Mouse (Mus musculus) Muller cell, postnatal 12 days (primary cell): Measurements from ENCODE around the gene Lrfn3.
A peak's percentile ranks its signal among the peaks of the same experiment; 100 is the strongest.

Experiments
- DNase-seq: peaks from one replicate; pipeline ENCODE4 v3.0.0-alpha.2; 2015; ENCODE audit errors: inconsistent ontology term

Lrfn3 gene

DNA sequence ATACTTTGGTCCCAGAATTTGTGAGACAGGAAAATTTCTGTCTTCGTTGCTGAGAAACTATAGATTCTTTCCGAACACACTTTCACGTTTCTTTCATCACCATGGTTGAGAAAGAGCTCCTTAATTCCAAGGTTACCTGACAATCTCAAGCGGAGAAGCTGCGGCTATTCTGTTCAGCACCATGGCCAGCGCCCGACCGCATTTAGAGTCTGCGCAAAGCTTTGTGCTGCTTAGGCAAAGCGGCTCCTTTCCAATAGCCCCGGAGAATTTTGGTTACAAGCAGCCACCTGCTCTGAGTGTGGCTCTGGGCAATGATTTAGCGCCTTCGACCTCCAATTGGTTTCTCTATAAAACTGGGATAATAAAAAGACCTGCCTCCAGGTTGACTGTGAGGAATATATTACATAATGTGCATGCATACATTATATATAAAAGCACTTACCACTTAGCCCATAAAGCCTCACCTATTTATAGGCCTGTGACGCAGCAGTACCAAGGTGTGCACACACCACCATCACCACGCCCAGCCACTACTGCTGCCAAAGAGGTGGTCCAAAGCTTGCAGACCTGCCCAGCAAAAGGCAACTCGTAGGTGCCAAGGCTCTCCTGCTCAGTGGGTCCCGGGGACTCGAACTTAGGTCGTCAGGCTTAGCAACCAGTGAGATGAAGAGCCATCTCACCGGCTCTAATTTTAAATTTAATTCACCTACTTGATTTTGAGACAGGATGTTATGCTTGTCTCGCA lies 15.8 kb downstream of the Lrfn3 start:
- peak; percentile 52 for DNase-seq

DNA sequence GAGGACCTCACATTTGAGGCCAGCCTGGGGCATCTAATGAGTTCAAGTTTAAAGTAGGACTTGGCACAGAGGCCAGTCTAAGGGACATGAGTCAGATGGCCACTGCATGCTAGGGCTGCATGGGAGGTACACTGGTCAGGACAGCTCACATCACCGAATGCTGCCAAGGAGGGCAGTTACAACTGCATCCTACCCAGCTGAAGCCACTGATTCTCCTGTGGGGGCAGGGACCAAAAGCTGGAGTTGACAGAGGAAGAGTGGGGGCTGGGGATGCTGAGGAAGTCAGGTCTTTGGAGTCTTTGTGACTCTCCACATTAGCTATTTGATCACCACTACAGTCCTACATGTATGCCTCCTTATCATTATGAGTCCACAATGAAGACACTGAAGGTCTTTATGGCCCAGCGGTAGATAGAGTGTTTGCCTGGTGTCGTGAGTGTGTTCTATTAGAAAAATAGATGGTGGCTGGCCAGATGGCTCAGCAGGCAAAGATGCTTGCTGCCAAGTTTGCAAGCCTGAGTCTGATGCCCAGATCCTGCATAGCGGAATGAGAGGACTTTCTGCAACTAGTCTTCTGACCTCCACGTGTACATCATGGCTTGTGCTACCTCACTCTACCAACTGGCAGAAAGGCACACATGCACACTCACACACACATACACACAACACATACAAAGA lies 23.0 kb downstream of the Lrfn3 start:
- no peak for DNase-seq

DNA sequence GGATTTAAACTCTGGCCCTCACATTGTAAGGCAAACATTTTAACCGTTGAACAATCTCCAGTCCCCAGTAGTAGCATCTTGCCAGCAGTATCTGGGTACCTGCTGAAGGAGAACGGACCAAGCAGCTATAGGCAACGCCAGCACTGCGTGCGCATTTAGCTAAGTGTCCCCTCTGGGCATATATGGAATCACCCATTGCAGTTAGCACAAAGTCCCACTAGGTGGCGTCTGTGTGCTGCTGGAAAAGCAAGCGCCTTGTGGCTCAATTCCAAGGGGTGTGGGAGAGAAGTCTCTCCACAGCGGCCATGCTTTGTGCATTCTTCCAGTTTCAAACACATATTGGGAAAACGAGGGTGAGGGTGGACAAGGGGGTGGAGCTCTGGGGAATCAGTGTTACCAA lies 26.2 kb downstream of the Lrfn3 start:
- peak; percentile 83 for DNase-seq

DNA sequence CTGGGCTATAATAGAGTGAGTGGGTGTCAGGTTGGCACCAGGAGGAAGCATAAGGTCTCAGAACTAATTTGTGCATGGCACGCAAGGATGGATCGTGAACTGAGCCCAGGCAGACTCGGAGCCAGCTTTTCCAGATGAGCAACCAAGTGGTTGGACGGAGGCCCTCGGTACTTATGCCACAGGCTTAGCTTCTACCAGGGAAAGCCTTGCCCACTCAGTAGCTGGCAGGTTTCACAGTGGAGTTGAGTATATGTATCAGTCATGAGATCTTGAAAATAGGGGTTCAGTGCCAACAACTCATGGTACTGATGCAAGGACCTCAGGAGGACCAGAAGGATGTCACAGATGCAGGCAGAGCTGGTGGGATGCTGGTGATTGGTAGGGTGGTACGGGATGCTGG lies 26.9 kb downstream of the Lrfn3 start:
- no peak for DNase-seq

DNA sequence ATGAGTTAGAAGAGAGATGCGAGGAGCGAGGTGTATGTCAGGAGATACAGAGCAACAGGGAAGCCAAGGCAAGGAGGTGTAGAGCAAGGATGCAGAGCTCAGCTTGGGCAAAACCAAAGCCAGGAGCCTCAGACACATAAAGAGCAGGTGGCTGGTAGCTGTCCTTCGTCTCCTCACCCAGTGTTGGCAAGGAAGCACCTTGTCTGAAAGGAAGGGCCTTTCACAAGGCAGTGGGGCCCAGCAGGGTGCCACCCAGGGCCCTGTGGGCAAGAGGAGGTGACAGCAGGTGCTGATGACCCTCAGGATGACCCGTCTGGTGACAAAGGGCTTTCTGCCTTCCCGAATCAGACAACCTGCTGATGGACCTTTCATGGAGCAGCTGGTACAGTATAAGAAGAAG lies 28.0 kb downstream of the Lrfn3 start:
- no peak for DNase-seq

DNA sequence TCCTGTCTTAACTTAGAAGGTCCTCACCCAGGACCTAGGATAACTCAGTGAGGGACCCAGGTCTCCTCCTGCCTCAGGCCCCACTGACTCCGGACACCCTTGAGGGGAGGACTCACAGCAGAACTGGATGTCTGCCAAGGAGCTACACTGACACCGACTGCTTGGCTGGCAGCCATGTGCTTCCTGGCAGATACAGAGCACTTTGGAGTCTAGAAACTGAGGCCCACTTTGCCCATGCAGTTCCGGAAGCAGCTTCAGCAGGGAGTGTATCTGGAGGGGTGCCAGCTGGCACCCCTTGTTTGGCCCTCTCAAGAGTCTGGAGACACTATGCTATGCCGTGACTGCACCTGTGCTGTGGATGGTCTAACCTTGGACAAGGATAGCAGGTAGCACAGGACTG lies 29.1 kb downstream of the Lrfn3 start:
- DNase-seq, result peak; percentile 62

DNA sequence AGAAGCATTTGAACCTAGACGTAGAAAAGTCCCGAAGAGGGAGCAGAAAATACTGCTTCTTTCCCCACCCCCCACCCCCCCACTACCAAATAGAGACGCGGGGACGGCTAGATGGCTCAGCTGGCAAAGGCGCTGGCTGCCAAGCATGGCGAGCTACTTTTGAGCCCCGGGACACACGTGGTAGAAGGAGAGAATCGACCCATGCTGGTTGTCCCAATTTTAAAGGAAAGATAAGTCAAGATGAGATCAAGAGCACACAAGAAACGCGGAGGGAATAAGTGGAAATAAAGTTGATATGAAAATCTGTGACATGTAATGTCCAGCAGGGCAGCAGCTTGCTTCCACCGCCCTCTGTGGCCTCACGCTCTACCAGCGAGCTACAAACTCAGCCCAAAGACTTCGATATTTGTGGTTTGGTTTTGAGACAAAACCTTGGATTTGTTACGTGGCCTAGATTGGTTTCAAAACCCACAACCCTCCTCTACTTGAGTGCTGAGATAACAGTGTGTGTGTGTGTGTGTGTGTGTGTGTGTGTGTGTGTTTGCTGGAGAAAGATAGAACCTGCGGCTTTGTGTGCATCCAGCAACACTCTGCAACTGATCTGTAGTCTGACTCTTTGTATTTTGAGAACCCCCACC lies 29.8 kb downstream of the Lrfn3 start:
- no peak for DNase-seq

DNA sequence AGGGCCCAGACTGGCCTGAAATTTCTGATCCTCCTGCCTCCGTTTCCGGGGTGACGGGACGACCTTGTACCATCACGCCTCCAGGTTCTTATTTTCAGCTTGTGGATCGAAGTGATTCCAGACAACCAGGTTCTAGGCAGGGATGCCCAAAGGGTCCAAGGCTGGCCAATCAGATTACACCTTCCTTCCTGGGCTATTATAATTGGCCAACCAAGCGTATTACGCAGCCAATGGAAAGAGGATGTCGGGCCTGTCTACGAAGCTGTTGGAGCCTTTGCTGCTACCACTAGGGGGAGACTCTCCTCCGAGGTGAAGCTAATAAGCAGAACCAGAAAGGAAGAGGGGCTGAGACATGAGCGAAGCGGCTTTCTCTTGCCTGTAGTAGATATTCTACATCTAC lies 30.7 kb downstream of the Lrfn3 start:
- DNase-seq, result peak; percentile 74

DNA sequence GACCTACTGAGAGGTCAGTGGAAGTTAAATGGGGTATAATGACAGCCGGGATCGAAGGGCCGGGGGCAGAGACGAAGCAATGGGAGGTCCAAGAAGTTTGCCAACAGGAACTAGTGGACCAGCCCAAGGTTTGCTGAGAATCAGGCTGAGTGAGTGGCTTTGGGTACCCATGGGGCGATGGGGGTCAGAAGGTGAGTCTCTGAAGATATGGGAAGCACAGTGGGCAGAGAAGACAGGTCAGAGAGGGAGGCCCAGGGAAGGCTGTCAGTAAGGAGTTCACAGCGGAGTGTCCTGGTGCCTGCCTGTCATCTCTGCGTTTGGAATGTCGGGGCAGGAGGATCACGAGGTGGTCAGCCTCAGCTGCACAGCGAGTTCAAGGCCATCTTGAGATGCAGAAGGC lies 34.2 kb downstream of the Lrfn3 start:
- DNase-seq, result no peak

DNA sequence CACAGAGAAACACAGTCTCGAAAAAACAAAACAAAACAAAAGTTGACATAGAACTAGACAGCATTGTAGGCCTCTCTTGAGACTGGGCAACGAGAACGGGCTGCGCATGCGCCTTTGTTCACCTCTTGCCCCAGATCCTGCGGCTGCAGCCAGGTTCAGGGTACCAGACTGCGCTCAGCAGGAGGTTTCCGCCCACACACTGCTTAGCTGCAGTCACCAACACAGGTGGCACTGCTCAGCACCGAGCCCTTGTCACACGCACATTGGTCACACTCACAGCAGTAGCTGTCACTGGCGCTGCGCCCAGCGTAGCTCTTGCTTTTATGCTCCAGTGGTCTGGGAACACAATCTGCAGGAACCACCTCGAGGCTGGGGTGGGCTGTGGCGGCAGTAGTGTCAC lies 35.4 kb downstream of the Lrfn3 start:
- peak; percentile 53 for DNase-seq

DNA sequence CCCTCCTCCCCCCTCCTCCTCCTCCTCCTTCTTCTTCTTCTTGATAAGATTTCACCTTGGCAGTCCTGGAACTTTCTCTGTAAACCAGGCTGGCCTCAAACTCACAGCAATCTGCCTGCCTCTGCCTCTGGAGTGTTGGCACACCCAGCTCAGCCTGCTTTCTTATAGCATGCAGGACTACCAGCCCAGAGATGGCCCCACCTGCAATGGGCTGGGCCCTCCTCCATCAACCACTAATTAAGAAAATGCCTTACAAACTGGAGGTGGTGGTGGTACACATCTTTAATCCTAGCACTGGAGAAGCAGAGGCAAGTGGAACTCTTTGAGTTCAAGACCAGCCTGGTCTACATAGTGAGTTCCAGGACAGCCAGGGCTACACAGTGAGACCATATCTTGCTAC lies 36.1 kb downstream of the Lrfn3 start:
- no peak for DNase-seq

DNA sequence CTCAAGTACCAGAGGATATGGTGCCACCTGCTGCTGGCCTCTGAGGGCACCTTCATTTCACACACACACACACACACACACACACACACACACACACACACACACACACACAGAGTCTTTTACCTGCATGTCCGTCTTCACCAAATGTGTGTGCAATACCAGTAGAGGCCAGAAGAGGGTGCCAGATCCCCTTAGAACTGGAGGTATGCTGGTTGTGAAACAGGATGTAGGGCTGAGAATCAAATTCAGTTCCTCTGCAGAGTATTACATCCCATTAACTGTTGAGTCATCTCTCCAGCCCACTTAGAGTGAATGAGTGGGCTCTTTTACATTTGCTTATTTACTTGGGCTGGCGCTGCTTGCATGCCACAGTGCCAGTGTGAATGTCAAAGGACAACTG lies 37.2 kb downstream of the Lrfn3 start:
- no peak for DNase-seq

DNA sequence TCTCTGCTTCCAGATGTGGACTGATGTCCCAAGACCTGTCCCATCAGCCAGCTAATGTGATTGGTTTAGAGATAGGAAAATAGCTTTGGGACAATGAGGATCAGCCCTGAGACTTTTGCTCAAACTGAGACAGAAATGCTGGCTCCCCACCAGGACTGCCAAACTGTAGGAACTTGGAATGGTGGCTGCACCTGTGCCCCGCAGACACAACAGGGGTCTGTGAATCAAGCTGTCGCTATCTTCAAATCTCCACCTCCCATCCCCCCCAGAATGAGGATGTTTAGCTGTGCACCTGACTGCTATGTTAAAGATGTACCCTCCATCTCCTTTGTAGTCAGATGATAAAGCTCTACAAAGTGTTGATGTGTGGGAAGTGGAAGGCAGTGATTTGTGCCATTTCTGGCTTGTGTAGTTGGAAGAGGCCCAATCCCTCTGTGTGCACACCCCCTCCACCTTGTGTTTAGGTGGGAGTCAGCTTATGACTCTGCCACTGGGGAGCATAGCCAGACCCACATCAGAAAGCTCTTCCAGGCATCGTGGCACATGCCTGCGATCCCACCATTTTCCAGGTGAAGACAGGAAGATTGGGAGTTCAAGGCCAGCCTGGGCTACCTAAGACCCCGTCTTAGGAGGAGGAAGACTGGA lies 38.1 kb downstream of the Lrfn3 start:
- DNase-seq, result no peak

DNA sequence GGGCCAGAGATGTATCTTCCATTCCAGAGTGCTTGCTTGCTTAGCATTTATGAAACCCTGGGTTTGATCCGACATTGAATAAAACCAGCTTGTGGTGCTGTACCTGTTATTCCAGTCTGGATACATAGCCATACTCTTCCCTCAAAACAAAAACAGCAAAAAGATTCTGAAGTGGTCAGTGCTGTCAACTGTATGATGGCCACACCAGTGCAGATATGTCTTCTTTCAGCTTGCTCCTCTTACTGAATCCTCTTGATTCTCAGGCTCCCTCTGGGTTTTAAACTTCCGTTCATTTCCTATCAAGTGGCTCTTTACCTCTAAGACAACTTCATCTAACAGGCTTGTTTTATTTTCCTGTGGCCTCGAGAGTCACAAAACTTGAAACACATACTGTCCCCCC lies 38.8 kb downstream of the Lrfn3 start, which contains the start of gene Sdhaf1:
Gene Sdhaf1, minus strand, starts transcription at position 101 of the 400 bp plus-strand sequence.
- no peak for DNase-seq

DNA sequence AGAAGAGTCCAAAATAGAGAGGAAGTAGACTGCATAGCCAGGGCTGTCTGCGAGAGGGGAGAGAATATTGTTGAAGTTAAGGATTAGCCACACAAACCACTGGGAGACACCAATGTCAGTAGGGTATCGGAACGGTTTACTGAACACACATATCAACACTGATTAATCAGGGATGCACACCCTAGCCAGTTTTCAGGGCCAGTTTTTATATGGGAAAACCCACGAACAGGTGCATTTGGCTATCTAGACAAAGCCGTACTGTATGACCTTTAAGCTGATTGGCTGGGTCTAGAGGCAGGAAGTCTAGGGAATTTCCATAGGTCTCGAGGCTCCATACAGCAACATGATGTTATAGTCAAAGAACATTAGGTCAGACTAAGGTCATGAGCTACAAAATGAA lies 39.7 kb downstream of the Lrfn3 start:
- no peak for DNase-seq

DNA sequence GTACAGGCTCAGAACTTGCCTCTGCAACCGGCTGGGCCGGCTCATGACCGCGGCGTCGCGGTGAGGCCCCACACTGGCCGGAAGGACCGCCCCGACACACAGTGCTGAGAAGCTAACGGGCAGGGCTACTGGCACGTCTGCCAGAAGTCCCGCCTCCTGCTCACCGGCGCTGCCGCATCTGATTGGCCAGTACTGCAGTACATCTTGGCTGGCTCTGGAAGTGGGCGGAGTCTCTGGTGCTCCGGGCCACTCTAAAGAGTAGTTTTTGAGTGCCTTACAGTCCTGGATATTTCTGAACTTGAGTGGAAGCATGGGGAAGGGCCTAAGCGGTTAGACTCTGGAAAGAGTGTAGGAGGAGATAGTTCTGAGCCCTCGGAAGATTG lies 40.3 kb downstream of the Lrfn3 start:
- peak; percentile 95 for DNase-seq

DNA sequence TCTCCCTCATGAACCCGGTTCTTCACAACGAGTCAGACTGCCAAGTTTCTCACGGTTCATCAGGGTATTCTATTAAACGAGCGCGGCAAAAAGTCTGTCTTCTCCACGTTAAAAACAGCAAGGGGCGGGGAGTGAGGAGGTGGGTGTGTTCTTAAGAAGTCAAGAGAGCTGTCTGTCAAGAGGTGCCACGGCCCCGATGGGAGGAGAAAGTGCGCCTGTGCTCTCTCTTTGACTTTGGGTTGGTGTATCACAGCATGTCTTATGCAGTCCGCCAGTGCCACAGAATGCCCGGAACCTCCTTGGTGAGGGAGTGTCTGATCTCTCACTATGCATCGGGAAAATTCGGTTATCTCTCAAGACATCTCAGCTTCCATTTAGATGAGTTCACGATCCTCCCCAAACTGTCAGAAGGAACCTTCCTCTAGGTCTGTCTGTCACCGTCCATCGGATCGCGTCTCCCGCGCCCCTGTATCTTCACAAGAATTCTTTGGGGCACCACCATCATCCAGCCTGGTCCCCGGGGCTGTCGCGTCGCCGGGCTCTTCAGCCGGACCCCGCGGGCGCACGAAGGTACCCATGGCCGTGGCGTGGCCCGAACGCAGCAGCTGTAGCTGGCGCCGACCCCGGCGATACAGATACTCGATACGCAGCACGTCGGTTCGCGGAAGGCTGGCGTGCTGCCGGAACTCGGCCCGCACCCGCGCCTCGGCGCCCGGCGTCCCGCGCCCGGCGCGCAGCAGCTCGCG lies 40.9 kb downstream of the Lrfn3 start, which contains the start of gene E130208F15Rik:
Gene E130208F15Rik, plus strand, starts transcription at position 202 of the 746 bp plus-strand sequence.
- peak; percentile 83 for DNase-seq

DNA sequence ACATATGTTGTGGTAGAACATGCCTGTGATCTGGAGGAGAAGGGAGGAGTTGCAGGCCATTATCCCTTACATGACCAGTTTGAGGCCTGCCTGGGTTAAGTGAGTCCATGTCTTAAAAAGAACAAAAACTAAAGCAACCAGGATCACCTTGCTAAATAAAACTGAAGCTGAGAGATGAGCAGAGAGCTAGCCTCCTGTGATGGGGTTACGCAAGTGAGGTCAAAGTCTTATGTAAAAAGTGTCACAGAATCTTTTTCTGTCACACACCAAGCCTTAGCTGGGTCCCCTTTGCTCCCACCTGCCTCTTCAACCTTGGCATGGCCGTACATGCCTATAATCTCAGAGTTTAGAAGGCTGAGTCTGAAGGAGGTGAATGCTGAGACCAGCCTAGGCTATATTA lies 41.6 kb downstream of the Lrfn3 start:
- no peak for DNase-seq

DNA sequence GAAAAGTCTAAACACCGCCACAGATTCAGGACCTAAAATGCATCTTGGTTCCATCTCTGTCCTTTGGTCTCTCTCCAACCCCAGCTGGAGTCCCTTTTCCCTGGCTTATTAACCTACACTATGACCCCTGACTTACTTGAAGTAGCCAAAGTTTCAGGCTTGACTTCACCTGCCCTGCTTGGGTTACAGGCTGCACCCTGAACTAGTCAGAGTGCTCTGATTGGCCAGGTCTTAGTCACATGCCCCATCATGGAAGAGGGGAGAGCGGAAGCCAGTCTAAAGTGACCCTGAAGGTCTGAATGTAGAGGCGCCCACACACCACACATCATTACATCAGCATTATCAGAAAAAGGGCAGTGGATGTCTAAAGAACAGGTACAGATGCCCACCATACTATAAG lies 44.4 kb downstream of the Lrfn3 start:
- no peak for DNase-seq

DNA sequence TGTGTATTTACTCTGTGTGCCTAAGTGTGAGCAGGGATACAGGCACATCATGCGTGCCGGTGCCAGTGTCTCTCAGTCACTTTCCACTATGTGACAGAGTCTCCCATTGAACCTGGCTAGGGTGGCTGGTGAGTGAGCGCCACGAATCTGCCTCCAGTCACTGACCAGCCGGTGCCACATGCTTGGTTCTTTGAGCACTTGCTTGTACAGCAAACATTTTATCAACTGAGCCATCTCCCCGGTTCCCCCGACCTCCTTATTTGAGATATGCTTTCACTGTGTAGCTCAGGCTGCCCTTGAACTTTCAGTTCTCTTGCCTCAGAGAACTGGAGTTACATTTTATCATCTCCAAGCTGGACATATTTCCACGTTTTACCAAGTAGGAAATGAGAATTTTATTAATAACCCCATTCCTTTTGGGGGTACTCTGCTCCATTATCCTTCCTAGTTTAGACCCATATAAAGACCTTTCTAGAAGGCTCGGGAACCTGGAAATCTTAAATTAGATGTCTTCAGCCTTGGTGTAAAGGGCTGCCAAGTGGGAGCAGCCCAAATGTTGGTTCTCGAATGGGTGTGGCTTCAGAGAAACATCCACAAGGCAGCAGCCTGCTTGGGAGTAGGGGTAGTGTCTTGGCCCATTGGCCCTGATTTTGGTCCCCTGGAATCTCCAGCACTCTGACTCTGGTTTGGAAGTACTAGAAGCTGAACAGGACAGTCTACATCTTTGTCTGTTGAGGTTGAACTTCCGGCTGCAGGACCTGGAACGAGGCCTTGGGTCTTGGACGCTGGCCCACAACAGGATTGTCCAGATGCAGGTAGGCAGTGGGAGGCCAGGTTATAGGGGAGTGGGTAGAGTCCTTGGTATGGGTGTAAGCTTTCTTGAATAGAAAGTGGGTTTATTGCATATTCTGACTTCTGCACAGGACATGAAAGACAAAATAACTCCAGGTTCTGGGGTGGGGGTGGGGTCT lies 46.7 kb downstream of the Lrfn3 start:
- no peak for DNase-seq
